Mouse (Mus musculus): Measurements from ENCODE around the gene Rbm4. TPM values are rescaled to one million over a fixed set of nuclear protein-coding genes. Genes with fewer than 3 reads are reported as not detected.
"Not testable (repeated sequence)": the region's sequence is repeated elsewhere in the genome, so short reads cannot be mapped to it uniquely, and the experiment has no call there.

The Rbm4 gene
- polyA plus RNA-seq, 1 experiment from 2014 or later = 97.3 TPM

DNA sequence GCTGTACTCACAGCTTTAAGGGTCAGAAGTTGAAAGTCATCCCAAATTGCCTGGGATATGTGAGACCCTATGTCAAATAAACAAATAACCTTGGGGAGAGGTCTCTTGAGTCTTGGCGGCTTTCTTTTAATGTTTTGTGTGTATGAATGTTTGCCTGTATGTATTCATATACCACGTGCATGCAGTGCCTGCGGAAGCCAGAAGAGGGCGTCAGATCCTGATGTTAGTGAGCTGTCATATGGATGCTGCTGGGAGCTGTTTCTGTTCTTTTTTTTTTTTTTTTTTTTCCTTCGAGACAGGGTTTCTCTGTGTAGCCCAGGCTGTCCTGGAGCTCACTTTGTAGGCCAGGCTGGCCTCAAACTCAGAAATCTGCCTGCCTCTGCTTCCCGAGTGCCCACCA lies 19.3 kb upstream of the Rbm4 start:
- ATAC-seq (ENCODE audit: low FRiP score) = no peak
- Histone ChIP-seq H3K4me2 (no peak overlapping the region), H3K9ac (no peak overlapping the region), H3K36me3 (no peaks in the 10 kb centered on the region), H3K27me3 (no peaks in the 10 kb centered on the region), H3K4me1 (replicated peaks) (peaks cover 28% of the 10 kb centered on the region), H3K4me3 (no peak overlapping the region), H3K27ac (no peak overlapping the region), H3K9me3 (0 out of 2 replicates have a peak, but pooled peaks cover 5% of the 10 kb centered on the region)
- WGBS = 80% methylated on average over 6 of the region's 6 CpGs

DNA sequence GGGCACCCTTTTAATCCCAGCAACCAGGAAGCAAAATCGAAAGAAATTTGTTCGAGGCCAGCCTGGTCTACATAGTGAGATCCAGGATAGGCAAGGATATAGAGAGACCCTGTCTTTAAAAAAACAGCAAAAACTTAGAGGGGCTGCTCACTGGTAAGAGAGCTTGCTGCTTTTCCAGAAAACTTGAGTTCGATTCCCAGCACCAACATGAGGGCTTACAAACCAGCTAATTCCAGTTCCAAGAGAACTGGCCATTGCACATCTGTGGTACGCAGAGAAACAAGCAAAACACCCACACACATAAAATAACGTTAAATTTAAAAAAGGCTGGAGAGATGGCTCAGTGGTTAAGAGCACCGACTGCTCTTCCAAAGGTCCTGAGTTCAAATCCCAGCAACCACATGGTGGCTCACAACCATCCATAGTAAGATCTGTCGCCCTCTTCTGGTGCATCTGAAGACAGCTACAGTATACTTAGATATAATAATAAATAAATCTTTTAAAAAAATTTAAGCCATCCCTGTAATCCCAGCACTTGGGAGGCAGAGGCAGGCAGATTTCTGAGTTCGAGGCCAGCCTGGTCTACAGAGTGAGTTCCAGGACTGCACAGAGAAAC lies 18.7 kb upstream of the Rbm4 start:
- H3K9me3 ChIP-seq; H3K36me3 ChIP-seq; H3K27me3 ChIP-seq; ATAC-seq (ENCODE audit: low FRiP score): not testable (repeated sequence)
- H3K9ac ChIP-seq = peak overlapping the region; percentile 76; the same call in 1 of the 2 replicates
- peak overlapping the region; percentile 87 for H3K4me3 ChIP-seq
- H3K4me1 ChIP-seq (replicated peaks) = peaks cover 34% of the 10 kb centered on the region
- WGBS = 76% methylated on average over 8 of the region's 8 CpGs
- peak overlapping the region; percentile 95 for H3K27ac ChIP-seq
- H3K4me2 ChIP-seq = peak overlapping the region; percentile 96

DNA sequence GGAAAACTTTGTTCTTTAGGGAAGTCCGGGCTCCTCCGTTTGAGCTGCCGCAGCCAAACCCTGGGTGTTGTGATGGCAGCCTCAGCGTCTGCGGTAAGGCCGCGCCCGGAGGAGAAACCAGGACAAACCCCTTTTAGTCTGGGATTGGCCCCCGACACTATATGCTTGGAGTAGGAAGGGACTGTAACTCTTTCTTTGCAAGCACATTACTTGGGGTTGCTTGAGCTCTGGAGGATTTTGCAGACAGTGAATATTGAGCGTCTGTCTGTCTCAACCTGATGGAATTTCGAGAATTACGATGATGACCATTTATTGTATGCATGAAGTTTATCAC lies 18.2 kb upstream of the Rbm4 start:
- Histone ChIP-seq H3K9ac (peak overlapping the region; percentile 76), H3K9me3 (0 out of 2 replicates have a peak, but pooled peaks cover 5% of the 10 kb centered on the region), H3K4me3 (peak overlapping the region; percentile 87), H3K36me3 (no peaks in the 10 kb centered on the region), H3K4me1 (replicated peaks) (peaks cover 37% of the 10 kb centered on the region), H3K27ac (peak overlapping the region; percentile 95), H3K4me2 (peak overlapping the region; percentile 96), H3K27me3 (no peaks in the 10 kb centered on the region)
- ATAC-seq (ENCODE audit: low FRiP score) = no peak; the same call in 1 of the 2 replicates
- WGBS = 4% methylated on average over 12 of the region's 12 CpGs

DNA sequence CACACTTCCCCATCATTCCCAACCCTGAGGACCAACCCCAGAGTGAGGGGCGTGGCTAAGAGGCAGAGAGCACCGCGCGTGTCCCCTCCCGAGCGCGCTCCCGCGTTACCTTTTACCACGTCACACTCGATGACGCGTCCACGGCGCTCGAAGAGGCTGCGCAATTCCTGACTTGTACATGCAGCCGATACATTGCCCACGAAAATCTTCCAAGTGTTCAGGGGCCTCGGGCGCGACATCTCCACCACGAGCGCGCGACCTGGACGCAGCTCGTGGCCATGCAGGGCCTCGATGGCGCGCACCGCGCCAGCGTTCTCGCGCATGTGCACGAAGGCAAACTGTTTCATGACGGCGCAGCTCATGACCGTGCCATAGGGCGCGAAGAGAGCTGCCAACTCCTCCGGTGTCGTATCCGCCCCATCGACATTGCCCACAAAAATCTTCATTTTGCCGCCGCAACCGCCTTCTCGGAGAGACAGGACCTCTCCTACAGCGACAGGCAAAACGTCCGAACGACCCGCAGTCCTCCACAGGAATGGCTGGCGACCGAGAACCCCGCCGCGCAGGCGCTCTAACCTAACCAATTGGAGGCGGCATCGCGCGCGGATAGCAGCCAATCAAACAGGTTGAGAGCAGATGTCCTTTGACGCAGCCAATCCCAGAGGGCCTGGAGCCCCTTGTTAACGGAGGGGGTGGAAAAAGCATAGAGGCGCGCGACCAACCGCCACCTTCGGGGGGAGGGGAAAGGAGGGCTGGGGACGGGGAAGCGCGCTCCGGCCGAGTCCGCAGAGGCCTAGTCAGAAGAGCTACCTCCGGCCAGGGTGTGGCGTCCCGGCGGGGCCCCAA lies 17.6 kb upstream of the Rbm4 start, which contains the start of the genes Gm21992 and Rbm14:
Gene Gm21992 (minus strand): TSS at position 550 of the 846 bp plus-strand sequence.
Gene Rbm14 (minus strand): TSS at position 572 of the 846 bp plus-strand sequence.
- peak within 1 kb of the TSS; percentile 95 for H3K27ac ChIP-seq
- H3K4me1 ChIP-seq (replicated peaks) = peaks cover 37% of the 10 kb centered on the region
- H3K36me3 ChIP-seq = no peaks in the 10 kb centered on the region
- H3K9ac ChIP-seq = peak within 1 kb of the TSS; percentile 76
- H3K27me3 ChIP-seq = no peaks in the 10 kb centered on the region
- H3K4me3 ChIP-seq = peak within 1 kb of the TSS; percentile 87
- ATAC-seq (ENCODE audit: low FRiP score) = peak; percentile 99
- 0 out of 2 replicates have a peak, but pooled peaks cover 5% of the 10 kb centered on the region for H3K9me3 ChIP-seq
- H3K4me2 ChIP-seq = peak within 1 kb of the TSS; percentile 96
- WGBS = under 1% methylated on average over 82 of the region's 83 CpGs

DNA sequence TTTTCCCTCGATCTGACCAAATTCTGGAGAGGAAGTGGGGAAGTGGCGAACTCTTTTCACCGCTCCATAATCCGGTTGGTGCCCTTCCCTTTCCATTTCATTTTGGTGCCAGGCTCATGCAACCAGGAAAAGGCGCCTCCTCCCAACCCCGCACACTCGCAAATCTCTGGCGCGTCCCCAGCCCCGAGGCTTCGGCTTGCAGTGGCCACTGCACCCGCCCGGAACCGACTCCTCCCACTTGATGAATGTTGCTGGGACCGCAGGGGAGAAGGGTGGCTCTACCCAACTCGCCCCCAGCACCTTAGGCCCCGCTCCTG lies 17.0 kb upstream of the Rbm4 start:
- 0% methylated on average over 17 of the region's 17 CpGs for WGBS
- Histone ChIP-seq H3K9ac (peak overlapping the region; percentile 76), H3K27me3 (no peaks in the 10 kb centered on the region), H3K36me3 (no peaks in the 10 kb centered on the region), H3K4me2 (peak overlapping the region; percentile 96), H3K9me3 (0 out of 2 replicates have a peak, but pooled peaks cover 5% of the 10 kb centered on the region), H3K27ac (peak overlapping the region; percentile 95), H3K4me3 (peak overlapping the region; percentile 87), H3K4me1 (replicated peaks) (peaks cover 37% of the 10 kb centered on the region)
- no peak for ATAC-seq (ENCODE audit: low FRiP score)

DNA sequence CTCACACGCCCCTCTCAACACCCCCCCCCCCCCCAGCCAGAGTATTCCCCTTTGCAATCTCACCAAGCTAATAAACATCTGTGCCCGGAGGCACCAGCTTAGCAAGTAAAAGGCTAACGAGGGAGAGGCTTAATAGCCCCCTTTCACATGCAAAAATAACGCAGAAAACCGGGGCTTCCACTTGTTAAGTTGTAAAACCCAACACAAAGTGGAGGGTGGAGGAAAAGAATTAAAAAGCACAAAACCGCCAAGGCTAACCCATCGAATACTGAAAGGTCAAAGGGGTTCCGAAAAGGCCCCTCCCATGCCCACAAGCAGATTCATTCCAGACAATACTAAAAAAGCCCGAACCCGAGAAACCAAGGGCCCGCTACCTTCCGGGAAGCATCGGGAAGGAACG lies 16.6 kb upstream of the Rbm4 start:
- H3K36me3 ChIP-seq = no peaks in the 10 kb centered on the region
- no peaks in the 10 kb centered on the region for H3K27me3 ChIP-seq
- peak overlapping the region; percentile 96 for H3K4me2 ChIP-seq
- H3K9me3 ChIP-seq = 0 out of 2 replicates have a peak, but pooled peaks cover under 1% of the 10 kb centered on the region
- peaks cover 37% of the 10 kb centered on the region for H3K4me1 ChIP-seq (replicated peaks)
- H3K9ac ChIP-seq = peak overlapping the region; percentile 76
- no peak for ATAC-seq (ENCODE audit: low FRiP score)
- WGBS = 0% methylated on average over 14 of the region's 14 CpGs
- H3K4me3 ChIP-seq = peak overlapping the region; percentile 87
- H3K27ac ChIP-seq = peak overlapping the region; percentile 95

DNA sequence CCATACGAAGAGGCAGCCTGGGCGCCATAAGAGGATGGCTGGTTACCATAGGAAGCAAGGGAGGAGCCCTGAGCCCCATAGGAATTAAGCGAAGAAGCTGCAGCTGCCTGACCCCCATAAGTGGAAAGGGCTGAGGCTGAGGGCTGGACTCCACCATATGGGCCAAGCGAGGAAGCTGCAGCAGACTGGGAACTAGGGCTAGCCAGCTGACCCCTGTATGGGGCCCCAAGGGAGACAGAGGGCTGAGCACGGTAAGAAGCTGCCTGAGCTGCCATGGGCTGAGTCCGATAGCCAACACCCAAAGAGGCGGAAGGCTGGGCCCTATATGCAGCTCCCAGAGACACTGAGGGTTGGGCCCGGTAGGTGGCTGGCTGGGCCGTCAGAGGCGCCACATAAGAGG lies 9.6 kb upstream of the Rbm4 start:
- peaks cover 33% of the 10 kb centered on the region for H3K4me1 ChIP-seq (replicated peaks)
- H3K27ac ChIP-seq = no peak overlapping the region
- no peaks in the 10 kb centered on the region for H3K9me3 ChIP-seq
- WGBS = 74% methylated on average over 10 of the region's 10 CpGs
- peak overlapping the region; percentile 43; the same call in 1 of the 2 replicates for H3K9ac ChIP-seq
- no peak overlapping the region for H3K4me3 ChIP-seq
- H3K4me2 ChIP-seq = no peak overlapping the region
- no peak for ATAC-seq (ENCODE audit: low FRiP score)
- peaks cover 56% of the 10 kb centered on the region for H3K36me3 ChIP-seq
- H3K27me3 ChIP-seq = no peaks in the 10 kb centered on the region

DNA sequence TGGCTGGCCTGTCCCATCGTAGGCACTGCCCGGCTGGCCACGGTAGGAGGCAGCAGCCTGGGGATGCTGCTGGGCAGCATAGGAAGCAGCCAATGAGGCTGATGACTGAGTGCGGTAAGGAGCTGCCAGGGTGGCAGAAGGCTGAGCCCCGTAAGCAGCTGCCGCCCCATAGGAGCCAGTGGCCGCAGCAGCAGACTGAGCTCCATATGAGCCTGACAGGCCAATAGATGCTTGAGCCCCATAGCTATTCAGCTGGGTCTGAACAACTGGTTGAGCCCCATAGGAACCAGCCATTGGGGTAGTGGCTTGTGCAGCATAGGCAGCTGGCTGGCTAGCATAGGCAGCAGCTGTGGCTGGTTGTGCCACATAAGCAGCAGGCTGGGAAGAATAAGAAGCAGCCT lies 9.0 kb upstream of the Rbm4 start:
- Histone ChIP-seq H3K36me3 (peaks cover 56% of the 10 kb centered on the region), H3K9me3 (no peaks in the 10 kb centered on the region), H3K27me3 (no peaks in the 10 kb centered on the region), H3K4me1 (replicated peaks) (peaks cover 27% of the 10 kb centered on the region), H3K27ac (no peak overlapping the region), H3K9ac (no peak overlapping the region), H3K4me2 (no peak overlapping the region), H3K4me3 (no peak overlapping the region)
- WGBS = 90% methylated on average over 7 of the region's 7 CpGs
- ATAC-seq (ENCODE audit: low FRiP score) = 0 out of 2 replicates have a peak, but pooled peaks have one; percentile 49

DNA sequence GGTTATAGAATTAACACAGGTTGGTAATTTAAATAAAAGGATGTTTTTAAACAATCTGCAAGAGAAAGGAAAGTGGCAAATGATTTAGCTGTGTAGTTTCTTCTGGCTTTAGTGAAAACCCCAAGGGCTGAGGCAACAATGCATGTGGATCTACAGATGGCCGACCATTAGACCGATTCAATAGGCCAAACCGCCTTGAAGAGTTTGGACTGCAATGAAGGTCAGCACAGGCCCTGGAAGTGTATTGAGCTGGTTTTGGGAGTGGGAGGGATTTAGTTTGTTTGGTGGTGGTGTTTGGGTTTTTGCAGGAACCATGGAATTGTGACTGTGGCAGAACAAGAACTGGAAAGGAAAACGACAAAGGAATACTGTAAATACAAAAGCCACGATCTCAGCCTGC lies 5.4 kb upstream of the Rbm4 start:
- no peak overlapping the region for H3K9ac ChIP-seq
- no peaks in the 10 kb centered on the region for H3K27me3 ChIP-seq
- H3K36me3 ChIP-seq = peaks cover 56% of the 10 kb centered on the region
- H3K9me3 ChIP-seq = no peaks in the 10 kb centered on the region
- H3K4me2 ChIP-seq = no peak overlapping the region
- no peak overlapping the region for H3K4me3 ChIP-seq
- H3K27ac ChIP-seq = no peak overlapping the region
- ATAC-seq (ENCODE audit: low FRiP score) = no peak
- H3K4me1 ChIP-seq (replicated peaks) = peaks cover 26% of the 10 kb centered on the region
- WGBS = 94% methylated on average over 5 of the region's 5 CpGs

DNA sequence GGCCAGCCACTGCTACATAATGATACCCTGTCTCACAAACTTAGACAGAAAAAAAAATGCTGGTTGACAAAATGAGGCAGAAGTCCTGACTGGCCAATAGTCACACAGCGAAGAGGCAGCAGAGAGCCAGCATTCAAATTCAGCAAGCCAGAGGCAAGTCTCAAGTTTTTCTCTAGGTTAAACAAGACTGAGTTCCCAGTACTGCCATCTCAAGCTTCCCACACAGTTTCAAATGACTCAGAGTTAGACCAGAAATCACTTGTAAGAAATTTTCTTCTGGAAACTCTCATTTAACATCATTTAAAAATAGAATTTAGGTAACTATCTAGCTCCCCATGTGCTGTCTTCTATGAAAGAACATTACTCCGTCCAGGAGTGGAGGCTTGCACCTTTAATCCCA lies 4.1 kb upstream of the Rbm4 start:
- H3K4me3 ChIP-seq = no peak overlapping the region
- H3K9ac ChIP-seq = no peak overlapping the region
- H3K4me2 ChIP-seq = no peak overlapping the region
- H3K36me3 ChIP-seq = peaks cover 46% of the 10 kb centered on the region
- WGBS = 95% methylated on average over 2 of the region's 2 CpGs
- no peaks in the 10 kb centered on the region for H3K27me3 ChIP-seq
- H3K4me1 ChIP-seq (replicated peaks) = peaks cover 16% of the 10 kb centered on the region
- ATAC-seq (ENCODE audit: low FRiP score) = no peak
- no peak overlapping the region for H3K27ac ChIP-seq
- no peaks in the 10 kb centered on the region for H3K9me3 ChIP-seq

DNA sequence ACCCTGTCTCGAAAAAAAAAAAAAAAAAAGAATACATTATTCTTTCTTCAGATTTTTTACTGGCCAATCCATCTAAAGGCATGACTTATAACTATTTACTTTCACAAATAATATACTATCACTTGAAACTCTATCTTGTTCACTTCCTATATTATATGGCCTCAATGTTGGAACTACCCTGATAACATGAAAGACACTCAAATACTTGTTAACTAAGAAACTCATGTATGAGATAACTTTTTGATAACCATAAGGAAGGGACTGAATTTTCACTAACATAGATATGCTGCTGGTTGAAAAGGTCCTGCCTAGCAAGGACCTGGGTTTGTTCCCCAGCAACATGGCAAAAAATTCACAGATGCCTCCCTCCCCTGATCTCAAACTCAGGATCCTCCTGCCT lies 2.2 kb upstream of the Rbm4 start:
- no peak overlapping the region for H3K27ac ChIP-seq
- no peaks in the 10 kb centered on the region for H3K9me3 ChIP-seq
- H3K27me3 ChIP-seq = no peaks in the 10 kb centered on the region
- no peak overlapping the region for H3K4me3 ChIP-seq
- H3K4me1 ChIP-seq (replicated peaks) = peaks cover 27% of the 10 kb centered on the region
- H3K4me2 ChIP-seq = no peak overlapping the region
- WGBS = 75% methylated on average over 1 of the region's 1 CpGs
- peaks cover 38% of the 10 kb centered on the region for H3K36me3 ChIP-seq
- no peak for ATAC-seq (ENCODE audit: low FRiP score)
- H3K9ac ChIP-seq = no peak overlapping the region

DNA sequence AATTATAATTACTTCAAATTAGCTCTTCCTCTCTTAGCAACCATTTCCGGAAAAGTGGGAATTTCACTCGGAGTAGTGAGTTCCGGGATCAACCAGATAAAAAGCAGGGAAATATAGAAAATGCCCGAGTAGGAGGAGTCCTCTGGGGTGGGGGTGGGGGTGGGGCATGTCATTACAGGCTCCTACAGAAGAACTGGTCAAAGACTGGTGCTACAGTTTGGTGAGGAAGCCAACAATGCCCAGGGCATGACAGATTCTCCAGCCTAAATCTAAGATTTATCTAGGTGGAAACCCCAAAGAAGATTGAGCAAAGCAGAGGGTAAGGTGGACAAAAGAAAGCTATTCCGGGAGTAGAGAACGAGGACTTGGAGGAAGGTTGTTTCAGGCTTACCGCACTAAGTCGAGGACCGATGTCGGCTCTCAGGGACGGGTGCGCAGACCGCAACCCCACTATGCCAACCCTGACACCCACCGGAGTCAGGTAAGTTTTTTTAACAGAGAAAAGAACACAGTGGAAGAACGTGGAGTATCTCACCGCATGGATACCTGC lies 345 bp downstream of the Rbm4 start:
- Histone ChIP-seq H3K9ac (peak overlapping the region; percentile 83), H3K36me3 (peaks cover 26% of the 10 kb centered on the region), H3K4me2 (peak overlapping the region; percentile 93), H3K9me3 (no peaks in the 10 kb centered on the region), H3K4me3 (peak overlapping the region; percentile 77), H3K4me1 (replicated peaks) (peaks cover 51% of the 10 kb centered on the region), H3K27ac (peak overlapping the region; percentile 89), H3K27me3 (no peaks in the 10 kb centered on the region)
- peak; percentile 49 for ATAC-seq (ENCODE audit: low FRiP score)
- 3% methylated on average over 16 of the region's 16 CpGs for WGBS
